Mouse (Mus musculus) gastrocnemius, adult 18-20 months (tissue): Measurements from ENCODE around the gene Ltk. TPM values are rescaled to one million over a fixed set of nuclear protein-coding genes. Genes with fewer than 3 reads are reported as not detected.

ENCODE experiments used
- DNase-seq: peaks from one replicate; pipeline ENCODE4 v3.0.0; 2021; ENCODE audit warnings: low spot score
- total RNA-seq, 2 experiments: library from RNA; stranded (reverse); gene quantifications; 2 replicates each; pipeline ENCODE4 v1.2.3; 2021

The Ltk gene
- total RNA-seq, 2 experiments from 2014 or later: not detected

DNA sequence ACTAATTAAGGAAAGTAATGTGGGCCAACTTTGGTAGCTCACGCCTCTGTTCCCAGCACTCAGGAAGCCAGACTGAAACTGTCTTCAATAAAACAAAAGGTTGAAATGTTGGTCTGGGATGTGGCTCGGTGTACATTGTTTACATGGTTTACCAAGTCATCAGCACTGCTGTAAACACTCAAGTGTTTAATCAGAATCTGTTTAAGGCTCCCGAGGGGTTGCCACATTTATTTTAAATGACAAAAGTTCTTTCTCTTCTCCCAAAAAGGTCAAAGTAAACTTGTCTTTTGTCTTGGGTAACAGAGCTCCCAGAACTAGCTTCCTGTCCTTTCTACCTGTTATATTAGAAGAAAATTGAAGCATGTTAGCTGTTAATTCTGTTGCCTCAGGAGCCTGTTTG, 52.6 kb downstream of the Ltk start:
- DNase-seq: no peak

DNA sequence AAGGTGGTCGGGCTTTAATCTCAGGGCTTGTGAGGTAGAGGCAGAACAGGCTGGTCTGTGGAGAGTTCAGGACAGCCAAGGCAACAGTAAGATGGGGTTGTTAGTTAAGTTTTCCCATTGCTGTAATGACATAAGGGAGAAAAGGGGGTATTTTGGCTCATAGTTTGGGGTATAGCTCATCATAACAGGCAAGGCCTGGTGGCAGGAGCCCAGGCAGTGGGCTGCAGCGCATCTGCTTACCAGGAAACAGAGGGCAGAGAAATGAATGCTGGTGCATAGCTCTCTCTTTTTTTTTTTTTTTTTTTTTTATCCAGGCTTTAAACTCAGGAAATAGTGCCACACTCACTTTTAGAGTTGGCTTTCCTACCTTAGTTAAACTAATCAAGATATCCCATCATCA, 57.1 kb downstream of the Ltk start:
- no peak for DNase-seq

Other genes with a start within 250 kb of the Ltk start
- gene Exd1, start 212.8 kb downstream of the Ltk start, total RNA-seq: 1 to 10 TPM; 1.2 to 1.9 TPM
- gene Chp1, start 212.7 kb downstream of the Ltk start, total RNA-seq: 10 to 100 TPM; 75.7 to 78.6 TPM
- under 1 TPM; 0.07 to 0.21 TPM for gene Nusap1, start 142.1 kb downstream of the Ltk start, total RNA-seq
- not detected for gene Oip5, start 142.0 kb downstream of the Ltk start, total RNA-seq
- 10 to 100 TPM; 44.9 to 46.8 TPM for gene Ndufaf1, start 97.6 kb downstream of the Ltk start, total RNA-seq
- 10 to 100 TPM; 28.0 to 28.8 TPM for gene Rtf1, start 85.4 kb downstream of the Ltk start, total RNA-seq
- not detected for gene Itpka, start 18.1 kb downstream of the Ltk start, total RNA-seq
- 10 to 100 TPM; 14.6 to 16.6 TPM for gene Rpap1, start 27.1 kb upstream of the Ltk start, total RNA-seq
- gene Tyro3, start 37.3 kb upstream of the Ltk start, total RNA-seq: under 1 TPM; 0.27 to 0.95 TPM
- 10 to 100 TPM; 25.6 to 34.9 TPM for gene Mga, start 136.8 kb upstream of the Ltk start, total RNA-seq
- gene Mapkbp1, start 212.3 kb upstream of the Ltk start, total RNA-seq: 1 to 10 TPM; 6.0 to 6.2 TPM